Mouse (Mus musculus): Measurements from ENCODE around the gene Tango2.

- TF ChIP-seq CTCF (IDR thresholded peaks at IDR 0.05; ENCODE audit: control insufficient read depth, insufficient read depth, insufficient read length) (no peak), FOSL1 (IDR thresholded peaks at IDR 0.05; ENCODE audit: insufficient read depth, low read length, poor library complexity, severe bottlenecking) (no peak), MAX (IDR thresholded peaks at IDR 0.05) (no peak), MYOG (IDR thresholded peaks at IDR 0.05; ENCODE audit: control insufficient read depth, extremely low read depth, insufficient read length) (no peak), MYOD1 (IDR thresholded peaks at IDR 0.05; ENCODE audit: control insufficient read depth, insufficient read length, low read depth) (no peak), USF1 (IDR thresholded peaks at IDR 0.05; ENCODE audit: low read depth) (no peak)
These were observed 58.8 kb downstream of the Tango2 start, which contains the start of gene Dgcr8 for GRCm38 (mm10) chr16:18289067-18289588.
